ENCODE assay signal across 11 mouse cellular contexts in genomic region chr1:61402339-61402738, GRCm38 (mm10).
DNase-seq lines count a peak whose midpoint lies in the region; ATAC-seq and TF ChIP-seq lines count a peak whose summit lies in the region.
"Had no signal": no experiment of that assay in that cellular context is flagged by ENCODE, and none has a peak within 500 bp of the region (broad histone marks: within the 10 kb centered on the region; RNA-seq: fewer than 3 reads in every experiment).

No protein-coding gene starts in this region.

- no peak for TF ChIP-seq POLR2A in bone marrow macrophage, adult 2 months (IDR thresholded peaks at IDR 0.05; ENCODE audit: borderline replicate concordance, low read depth, low read length)

- no peaks in the 10 kb centered on the region for H3K36me3 ChIP-seq in kidney, embryonic 14.5 days (ENCODE audit: control insufficient read depth, insufficient read depth, low read length)
- H3K36me3 ChIP-seq in forebrain, embryonic 15.5 days = no peaks in the 10 kb centered on the region
- H3K36me3 ChIP-seq in liver, embryonic 13.5 days = no peaks in the 10 kb centered on the region
- no peaks in the 10 kb centered on the region for H3K36me3 ChIP-seq in hindbrain, embryonic 16.5 days (ENCODE audit: control insufficient read depth, insufficient read depth, low read length)

- no peaks in the 10 kb centered on the region for H3K9me3 ChIP-seq in kidney, embryonic 14.5 days (ENCODE audit: control insufficient read depth, low read length)
- no peaks in the 10 kb centered on the region for H3K9me3 ChIP-seq in forebrain, embryonic 15.5 days
- H3K9me3 ChIP-seq in liver, embryonic 13.5 days (replicated peaks) = no peaks in the 10 kb centered on the region
- H3K9me3 ChIP-seq in hindbrain, embryonic 16.5 days (ENCODE audit: control insufficient read depth, low read length) = no peaks in the 10 kb centered on the region

- H3K4me1 ChIP-seq in kidney, embryonic 14.5 days (ENCODE audit: control insufficient read depth, insufficient read depth, low read length) = no peaks in the 10 kb centered on the region
- no peaks in the 10 kb centered on the region for H3K4me1 ChIP-seq in bone marrow macrophage, adult 2 months (ENCODE audit: control insufficient read depth, insufficient read depth, low read length)
- 0 out of 2 replicates have a peak, but pooled peaks cover 7% of the 10 kb centered on the region for H3K4me1 ChIP-seq in forebrain, embryonic 15.5 days
- no peaks in the 10 kb centered on the region; the same call in 1 of the 2 replicates for H3K4me1 ChIP-seq in liver, embryonic 13.5 days (replicated peaks)
- no peaks in the 10 kb centered on the region for H3K4me1 ChIP-seq in hindbrain, embryonic 16.5 days (ENCODE audit: control insufficient read depth, insufficient read depth, low read depth, low read length)

- no peak for ATAC-seq in kidney, embryonic 14.5 days (ENCODE audit: low FRiP score, low TSS enrichment)
- no peak for ATAC-seq in forebrain, embryonic 15.5 days (replicated peaks)
- ATAC-seq in liver, embryonic 13.5 days (ENCODE audit: low read depth) = no peak
- ATAC-seq in hindbrain, embryonic 16.5 days = no peak

- peak overlapping the region; percentile 9; the same call in 1 of the 2 replicates for H3K4me2 ChIP-seq in kidney, embryonic 14.5 days (replicated peaks; ENCODE audit: low read depth, low read length)
- H3K4me2 ChIP-seq in forebrain, embryonic 15.5 days (replicated peaks) = peak overlapping the region; percentile 24
- peak overlapping the region; percentile 41 for H3K4me2 ChIP-seq in liver, embryonic 13.5 days
- H3K4me2 ChIP-seq in hindbrain, embryonic 16.5 days (ENCODE audit: low read length) = no peak overlapping the region

- 54% methylated on average over 8 of the region's 8 CpGs for WGBS in kidney, embryonic 14.5 days
- WGBS in forebrain, embryonic 15.5 days = 46% methylated on average over 8 of the region's 8 CpGs
- 33% methylated on average over 8 of the region's 8 CpGs for WGBS in liver, embryonic 13.5 days (ENCODE audit: insufficient replicate concordance)
- WGBS in hindbrain, embryonic 16.5 days = 67% methylated on average over 8 of the region's 8 CpGs

- no peak for TF ChIP-seq CTCF in bone marrow macrophage, adult 2 months (IDR thresholded peaks at IDR 0.05; ENCODE audit: low read depth, low read length)

- peaks cover 22% of the 10 kb centered on the region; the same call in 1 of the 2 replicates for H3K27me3 ChIP-seq in kidney, embryonic 14.5 days (ENCODE audit: control insufficient read depth, insufficient read depth, low read length)
- no peaks in the 10 kb centered on the region for H3K27me3 ChIP-seq in forebrain, embryonic 15.5 days
- no peaks in the 10 kb centered on the region for H3K27me3 ChIP-seq in liver, embryonic 13.5 days
- no peaks in the 10 kb centered on the region for H3K27me3 ChIP-seq in hindbrain, embryonic 16.5 days (replicated peaks; ENCODE audit: control insufficient read depth, insufficient read depth, low read length)

- H3K9ac ChIP-seq in kidney, embryonic 14.5 days (ENCODE audit: low read depth, low read length) = no peak overlapping the region
- no peak overlapping the region for H3K9ac ChIP-seq in forebrain, embryonic 15.5 days (replicated peaks)
- H3K9ac ChIP-seq in liver, embryonic 13.5 days = no peak overlapping the region
- H3K9ac ChIP-seq in hindbrain, embryonic 16.5 days (ENCODE audit: low read depth, low read length) = no peak overlapping the region

- H3K27ac ChIP-seq in kidney, embryonic 14.5 days (ENCODE audit: low read depth, low read length) = no peak overlapping the region
- no peak overlapping the region for H3K27ac ChIP-seq in bone marrow macrophage, adult 2 months (ENCODE audit: insufficient read depth, low read depth, low read length)
- H3K27ac ChIP-seq in forebrain, embryonic 15.5 days (replicated peaks) = no peak overlapping the region
- H3K27ac ChIP-seq in liver, embryonic 13.5 days = no peak overlapping the region
- no peak overlapping the region for H3K27ac ChIP-seq in hindbrain, embryonic 16.5 days (ENCODE audit: low read depth, low read length)

- no peak for DNase-seq in kidney, postnatal 4 days
- no peak for DNase-seq in liver, embryonic 13.5 days
- no peak for DNase-seq in cerebellum, adult 11-12 months
- DNase-seq in thymus, adult 18-20 months = no peak
- DNase-seq: embryo, embryonic 11 days; gastrocnemius, postnatal 25 days; kidney, postnatal 25 days had no signal

- no peak overlapping the region for H3K4me3 ChIP-seq in kidney, embryonic 14.5 days (ENCODE audit: low read length)
- peak overlapping the region; percentile 20; the same call in 1 of the 2 replicates for H3K4me3 ChIP-seq in bone marrow macrophage, adult 2 months (ENCODE audit: insufficient read depth, low read length)
- H3K4me3 ChIP-seq in forebrain, embryonic 15.5 days = 0 out of 2 replicates have a peak overlapping the region, but pooled peaks have one; percentile 8
- H3K4me3 ChIP-seq in liver, embryonic 13.5 days (replicated peaks) = peak overlapping the region; percentile 6; the same call in 1 of the 2 replicates
- H3K4me3 ChIP-seq in hindbrain, embryonic 16.5 days (ENCODE audit: low read length) = no peak overlapping the region

Comparison
In these comparisons a context has a peak if more than half of its experiments do, and no peak if none do; other contexts are left out.
1. H3K4me3 ChIP-seq: peak in bone marrow macrophage, adult 2 months (single experiment), forebrain, embryonic 15.5 days (single experiment) and liver, embryonic 13.5 days (single experiment); none in kidney, embryonic 14.5 days (single experiment) and hindbrain, embryonic 16.5 days (single experiment).